Mouse (Mus musculus): Measurements from ENCODE around the gene Dock10.

Dock10 gene

DNA sequence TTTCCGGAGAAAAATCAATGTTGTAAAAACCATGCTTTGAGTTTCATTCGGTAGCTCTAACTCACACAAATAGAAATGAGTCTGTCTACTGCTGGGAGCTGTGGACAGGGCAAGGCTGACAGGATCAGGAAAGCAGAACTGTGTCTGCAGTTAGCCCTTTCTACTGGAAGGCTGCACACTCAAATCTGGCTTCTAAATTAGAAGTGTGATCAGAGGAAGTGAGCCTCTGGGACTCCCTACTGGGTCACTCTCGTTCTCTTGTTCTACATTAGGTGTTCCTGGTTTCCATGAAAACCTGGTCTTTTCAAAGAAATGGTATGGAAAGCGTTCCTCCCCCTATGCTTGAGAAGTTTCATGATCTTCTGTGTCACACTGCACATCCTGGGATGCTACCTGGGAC lies 103.1 kb downstream of the Dock10 start:
- no peak for DNase-seq

DNA sequence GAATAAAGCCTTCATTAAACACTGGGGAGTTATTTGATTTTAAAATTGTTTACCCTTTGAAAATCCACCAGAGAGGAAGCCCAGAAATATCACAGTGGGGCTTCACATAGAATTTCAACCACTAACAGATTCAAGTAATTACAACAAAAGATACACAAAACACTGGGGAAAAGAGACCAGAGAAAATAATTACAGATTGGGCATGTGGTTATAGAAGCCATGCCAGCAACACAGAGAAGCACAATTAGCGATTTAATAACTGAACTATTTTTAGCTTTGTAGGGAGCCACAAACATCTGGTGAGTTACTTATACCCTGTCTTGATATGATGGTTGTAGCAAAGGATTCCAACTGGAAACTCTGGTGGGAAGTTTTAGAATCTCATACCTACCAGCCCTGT lies 104.2 kb downstream of the Dock10 start:
- DNase-seq = no peak

DNA sequence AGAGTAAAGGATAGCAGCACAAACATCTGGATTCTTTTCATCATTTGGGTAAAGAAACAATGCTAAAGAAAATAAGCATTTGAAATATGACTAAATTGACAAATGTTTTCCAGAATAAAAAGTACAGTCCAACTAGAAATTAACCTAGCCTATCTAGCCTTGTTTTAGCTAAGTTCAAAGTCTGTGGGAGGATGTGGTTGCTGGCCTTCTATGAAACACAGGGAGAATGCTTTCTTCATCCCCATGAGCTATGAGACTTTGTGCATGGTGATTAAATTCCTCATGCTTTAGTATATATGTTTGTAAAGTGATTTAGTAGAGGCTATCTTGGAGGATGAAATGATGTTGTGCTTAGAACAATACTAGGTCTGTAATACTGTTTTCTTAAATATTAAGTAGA lies 105.5 kb downstream of the Dock10 start:
- DNase-seq = no peak

DNA sequence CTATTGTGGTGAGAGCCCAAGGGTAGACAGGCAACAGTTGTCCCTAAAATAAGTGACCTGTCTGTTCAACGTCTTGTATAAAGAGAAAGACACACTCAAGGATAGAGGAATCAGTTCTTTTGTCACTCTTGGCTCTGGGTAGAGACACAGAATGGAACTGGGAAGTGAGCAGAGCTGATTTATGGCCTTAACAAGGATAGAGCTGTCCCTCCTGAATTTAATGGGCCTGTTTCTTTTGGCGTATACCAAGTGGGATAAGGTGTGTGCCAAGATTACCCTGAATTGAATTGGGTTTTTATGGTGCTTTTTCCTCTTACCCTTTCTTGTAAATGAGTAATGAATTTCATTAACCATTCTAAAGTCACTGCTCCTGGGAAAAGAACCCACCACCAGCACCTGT lies 106.2 kb downstream of the Dock10 start:
- no peak for DNase-seq

DNA sequence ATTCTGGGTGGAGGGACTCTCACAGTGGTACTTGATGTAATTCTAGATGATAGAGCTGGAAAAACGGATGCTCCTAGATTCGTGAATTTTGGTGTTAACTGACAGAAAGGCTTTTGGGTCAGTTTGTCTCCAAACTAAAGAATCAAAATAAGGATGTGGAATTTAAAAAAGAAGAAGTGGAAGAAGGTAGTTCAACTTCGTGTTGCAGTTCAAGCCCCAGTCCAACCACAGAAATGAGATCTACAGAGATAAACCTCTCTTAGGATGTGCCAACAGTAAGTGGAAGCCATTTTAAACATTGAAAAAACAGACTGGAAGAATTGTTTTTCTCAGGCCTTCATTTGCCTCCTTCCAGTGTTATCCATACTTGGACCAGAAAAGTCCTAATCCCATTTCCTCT lies 111.7 kb downstream of the Dock10 start:
- DNase-seq = no peak

DNA sequence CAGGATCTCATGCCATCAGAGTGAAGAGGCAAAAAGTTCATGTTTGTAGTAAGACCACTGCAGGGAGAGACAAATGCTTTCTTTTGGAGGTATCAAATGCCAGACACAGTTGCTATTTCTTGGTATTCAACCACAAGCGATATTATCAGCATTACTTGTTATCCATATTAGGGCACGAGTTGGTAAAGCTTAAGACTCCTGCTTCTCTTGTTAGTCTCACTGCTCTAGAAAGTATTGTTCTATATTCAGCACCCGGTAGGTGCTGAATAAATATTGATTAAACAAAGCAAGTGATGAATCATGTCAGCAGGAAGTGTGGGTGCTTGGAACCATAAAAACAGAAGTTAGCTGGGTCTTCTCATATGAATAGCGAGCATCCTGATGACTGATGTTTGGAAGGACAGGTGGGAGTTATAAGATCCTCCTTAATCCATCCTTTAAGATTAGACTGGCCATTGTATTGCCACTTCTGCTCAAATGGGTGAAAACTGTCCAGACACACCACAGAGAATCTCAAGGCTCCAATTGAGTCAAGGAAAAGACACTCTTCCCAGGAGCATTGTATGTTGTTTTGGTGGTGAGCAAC lies 114.4 kb downstream of the Dock10 start:
- no peak for DNase-seq

DNA sequence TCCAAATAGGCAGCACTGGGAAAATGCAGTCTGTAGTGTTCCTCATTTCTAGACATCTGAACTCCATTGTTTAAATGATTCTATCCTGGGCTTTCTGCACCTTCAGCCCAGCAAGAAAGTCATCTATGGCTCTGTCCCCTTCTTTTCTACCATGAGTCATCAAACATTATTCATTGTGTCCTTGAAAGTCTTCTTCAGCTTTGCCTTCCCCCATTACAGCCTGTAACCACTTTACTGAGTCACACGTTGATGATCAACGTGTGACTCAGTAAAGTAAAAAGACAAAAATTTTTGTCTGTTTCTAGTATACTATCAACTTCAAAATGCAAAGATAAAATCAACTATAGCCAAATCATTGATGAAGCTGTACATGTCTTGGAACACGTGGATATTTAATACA lies 116.5 kb downstream of the Dock10 start:
- DNase-seq = no peak

DNA sequence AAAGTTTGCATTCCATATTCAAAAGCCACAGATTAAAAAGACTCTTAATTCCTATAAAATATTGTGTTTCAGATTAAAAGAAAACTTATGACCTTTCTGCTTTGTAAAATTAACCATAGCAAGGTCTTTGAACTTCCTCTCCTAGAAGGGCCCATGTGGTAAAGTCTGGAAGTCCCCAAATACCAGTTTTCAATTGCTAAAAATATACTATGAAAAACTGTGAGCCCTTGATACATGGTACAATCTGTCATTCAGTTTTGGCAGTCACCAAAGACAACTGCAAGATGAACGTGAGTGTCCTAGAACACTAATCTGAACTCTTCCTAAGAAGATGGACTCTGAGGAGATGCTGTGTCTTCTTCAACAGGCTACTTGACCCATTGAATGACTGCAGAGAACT lies 117.0 kb downstream of the Dock10 start:
- DNase-seq = no peak

DNA sequence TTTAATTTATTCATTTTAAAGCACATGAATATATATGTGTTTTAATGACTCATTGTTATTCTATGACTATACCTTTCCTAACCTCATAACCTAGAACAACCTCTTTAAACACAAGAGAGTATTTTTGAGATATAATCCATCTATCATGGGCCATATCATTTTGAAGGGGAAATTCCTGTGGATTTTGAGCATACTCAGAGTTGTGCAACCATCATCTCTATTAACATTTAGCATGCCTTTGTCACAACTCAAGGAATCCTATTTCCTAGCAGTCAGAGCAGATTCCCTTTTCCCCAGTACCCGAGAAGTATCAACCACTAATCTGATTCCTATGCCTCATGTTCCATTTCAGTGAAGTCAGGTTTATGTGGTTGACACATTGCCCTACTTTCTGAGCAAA lies 118.8 kb downstream of the Dock10 start:
- DNase-seq = no peak

DNA sequence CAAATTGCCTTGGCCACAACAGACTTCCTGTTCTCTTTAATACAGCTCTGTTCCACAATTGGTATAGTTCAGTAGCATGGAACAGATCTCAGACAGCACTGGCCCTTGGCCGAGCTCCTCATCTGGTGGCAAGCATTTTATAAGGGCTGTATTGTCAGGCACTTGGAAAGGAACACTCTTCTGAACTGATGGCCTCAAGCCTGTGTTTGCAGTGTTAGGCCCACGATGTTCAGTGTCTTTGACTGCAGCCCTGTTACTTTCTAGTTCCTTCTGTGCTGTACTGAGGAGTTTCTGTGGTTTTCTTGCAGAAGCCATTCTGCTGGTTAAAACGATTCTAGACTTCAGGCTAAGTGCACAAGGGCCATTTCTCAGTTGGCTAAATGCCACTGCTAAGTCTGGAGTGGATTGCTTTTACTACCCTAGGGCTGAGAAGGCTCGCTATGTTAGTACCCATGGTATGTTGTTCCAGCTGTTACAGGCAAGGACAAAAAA lies 121.1 kb downstream of the Dock10 start:
- DNase-seq = peak; percentile 23 to 28

DNA sequence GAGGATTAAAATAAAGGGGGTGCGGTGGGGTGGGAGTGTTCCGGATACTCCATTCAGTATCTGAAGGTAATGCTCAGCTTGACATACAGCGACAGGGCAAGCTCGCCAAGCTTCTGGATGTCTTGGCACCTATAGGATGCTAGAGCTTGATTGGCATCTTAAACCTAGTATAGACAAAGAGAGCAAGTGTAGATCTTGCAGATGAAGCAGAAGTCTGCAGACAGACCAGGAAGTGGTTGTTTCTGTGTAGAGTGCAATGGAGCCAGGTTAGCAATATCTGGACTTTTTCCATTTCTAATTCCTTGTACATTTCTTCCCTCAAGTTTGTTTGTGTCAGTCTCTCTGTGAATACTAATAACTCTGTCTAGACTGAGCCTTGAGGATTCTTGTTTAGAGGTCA lies 122.5 kb downstream of the Dock10 start:
- DNase-seq = no peak

DNA sequence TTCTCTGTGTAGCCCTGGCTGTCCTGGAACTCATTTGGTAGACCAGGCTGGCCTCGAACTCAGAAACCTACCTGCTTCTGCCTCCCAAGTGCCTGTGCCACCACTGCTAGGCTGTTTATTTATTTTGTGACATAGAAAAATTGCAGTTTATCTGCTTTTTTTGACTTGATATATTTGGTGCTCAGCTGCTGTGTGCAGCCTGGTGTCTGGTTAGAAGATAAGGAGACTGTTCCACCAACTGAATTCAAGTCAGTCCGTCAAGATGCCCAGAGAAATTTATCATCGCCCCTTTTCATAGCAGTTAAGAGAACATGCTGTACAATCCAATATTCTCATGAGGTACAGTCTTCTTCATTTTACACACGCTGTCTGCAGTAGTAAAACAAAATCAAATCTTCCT lies 124.8 kb downstream of the Dock10 start:
- DNase-seq = no peak

DNA sequence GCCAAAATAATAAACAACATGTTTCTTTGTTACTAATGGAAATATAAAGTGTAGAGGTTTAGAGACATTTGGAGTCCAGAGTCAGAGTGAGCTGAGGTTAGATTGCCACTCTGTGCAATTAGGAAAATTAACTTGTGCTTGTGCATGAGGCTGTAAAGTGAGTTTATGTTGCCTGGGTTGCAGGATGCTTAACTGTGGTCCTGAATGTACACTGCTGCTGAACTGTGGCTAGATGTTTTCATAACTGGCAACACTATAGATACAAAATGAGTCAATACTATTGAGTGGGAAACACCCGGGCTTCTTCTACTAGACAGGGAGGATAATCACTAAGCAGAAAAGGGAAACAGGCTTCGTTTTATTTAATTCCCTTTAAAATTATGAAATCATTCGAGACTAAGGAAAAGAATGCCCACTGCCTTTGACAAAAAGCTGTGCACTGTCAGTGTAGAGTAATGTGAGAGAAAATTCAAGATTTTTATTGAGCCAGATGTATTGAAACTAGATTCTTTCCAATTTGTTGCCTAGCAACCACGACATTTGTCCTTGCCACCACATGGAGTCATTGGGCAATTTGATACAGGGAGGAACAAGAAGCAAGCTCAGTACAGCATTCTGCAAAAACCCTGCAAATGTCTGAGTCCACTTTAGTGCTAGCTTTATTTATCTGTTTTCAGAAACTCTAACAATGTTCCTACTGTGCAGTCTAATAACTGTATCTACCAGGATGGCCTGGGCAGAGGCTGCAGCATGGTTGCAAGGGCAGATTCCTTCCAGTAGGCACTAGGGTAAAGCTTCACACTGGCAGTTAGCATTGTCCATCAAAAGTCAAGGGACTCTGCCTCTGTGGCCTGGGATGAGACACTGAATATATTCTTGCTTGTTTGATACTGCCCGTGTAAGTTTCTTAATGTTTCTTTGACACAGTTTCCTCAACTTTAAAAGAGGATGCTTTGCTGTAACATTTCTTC lies 127.9 kb downstream of the Dock10 start:
- DNase-seq = no peak

DNA sequence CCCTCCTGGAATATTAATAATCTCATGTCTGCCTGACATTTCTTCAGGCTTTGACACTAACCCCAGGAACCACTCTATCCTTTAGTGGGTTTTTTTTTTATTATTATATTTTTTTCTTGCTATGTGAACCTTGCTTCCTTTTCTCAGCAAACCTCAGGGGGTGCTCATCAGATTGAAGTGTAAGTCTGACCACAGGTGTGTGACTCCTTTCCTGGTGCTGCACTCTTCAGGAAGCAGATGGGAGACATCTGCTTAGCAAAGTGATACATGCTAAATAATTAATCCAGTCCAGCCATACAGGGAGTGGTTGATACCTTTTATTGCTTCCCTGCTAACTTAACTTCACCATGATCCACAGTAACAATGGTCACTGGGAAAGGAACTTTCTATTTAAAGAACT lies 130.3 kb downstream of the Dock10 start:
- DNase-seq = no peak

DNA sequence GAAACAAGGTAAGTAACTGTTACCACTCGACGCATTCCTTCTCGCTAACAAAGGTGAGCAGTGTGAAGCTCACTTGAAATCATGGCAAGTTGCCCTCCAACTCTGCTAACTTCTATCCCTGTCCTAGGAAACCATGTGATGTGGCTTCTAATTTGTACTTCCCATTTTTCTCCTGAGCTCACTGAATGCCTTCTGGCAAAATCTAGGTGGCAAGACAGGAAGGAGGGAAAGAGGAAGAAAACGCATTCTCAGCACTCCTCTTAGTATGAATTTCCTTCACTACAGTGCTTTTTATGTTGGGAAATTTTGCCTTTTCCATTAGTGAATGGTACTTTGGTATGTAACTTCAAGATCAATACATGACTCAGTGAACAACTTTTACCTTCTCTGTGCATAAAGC lies 131.5 kb downstream of the Dock10 start:
- no peak for DNase-seq

DNA sequence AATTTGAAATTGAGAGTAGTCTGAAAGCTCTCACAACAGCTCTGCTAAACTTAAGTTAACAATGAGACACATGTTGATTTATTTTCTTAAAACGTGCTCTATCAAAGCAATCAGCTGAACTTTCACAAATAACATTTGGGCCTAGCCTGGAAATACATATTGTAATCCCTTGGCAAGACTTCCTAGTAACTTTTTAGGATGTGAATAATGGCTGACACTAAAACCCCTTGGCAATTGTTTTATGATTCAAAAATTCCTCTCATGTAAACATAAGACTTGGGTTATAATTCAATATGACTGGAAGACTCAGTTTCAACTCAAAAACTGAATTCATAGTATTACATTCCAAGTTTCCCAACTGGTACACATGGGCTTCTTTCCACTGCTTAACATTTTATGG lies 133.0 kb downstream of the Dock10 start:
- no peak for DNase-seq

DNA sequence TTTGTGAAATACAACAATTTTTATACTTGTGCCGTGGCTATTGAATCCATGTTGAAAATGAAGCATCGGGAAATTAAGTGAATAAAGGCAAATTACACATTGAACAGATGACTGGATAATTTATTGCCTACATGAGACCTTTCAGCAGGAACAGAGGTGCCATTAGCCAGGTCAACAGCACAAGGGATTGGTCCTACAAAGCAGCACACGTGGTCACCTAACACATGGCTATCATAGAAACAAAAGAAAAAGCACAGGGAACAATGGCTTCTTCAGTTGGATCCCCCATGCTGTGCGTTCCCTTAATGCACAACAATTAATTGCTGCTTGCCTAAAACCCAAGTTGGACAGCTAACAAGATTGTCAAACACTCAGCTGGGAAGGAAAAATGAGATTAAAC lies 133.8 kb downstream of the Dock10 start:
- no peak for DNase-seq

DNA sequence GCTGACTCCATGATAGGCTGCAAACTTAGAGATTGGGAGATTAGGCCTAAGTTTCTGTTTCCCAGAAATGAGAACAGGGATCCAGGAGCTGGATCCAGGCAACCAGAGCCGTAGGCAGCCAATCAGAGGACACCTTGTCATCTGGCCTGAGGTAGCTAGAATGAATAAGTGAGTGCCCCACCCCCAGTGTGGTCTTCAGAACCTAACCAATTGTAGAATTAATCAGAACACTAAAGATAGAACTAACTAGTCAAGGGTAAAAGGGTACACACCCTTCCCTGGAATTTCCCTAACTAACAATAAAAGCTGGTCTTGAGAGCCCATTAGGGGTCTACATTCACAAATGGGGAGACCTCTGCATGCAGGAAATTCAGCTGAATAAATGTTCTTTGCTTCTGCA lies 135.7 kb downstream of the Dock10 start:
- no peak for DNase-seq

DNA sequence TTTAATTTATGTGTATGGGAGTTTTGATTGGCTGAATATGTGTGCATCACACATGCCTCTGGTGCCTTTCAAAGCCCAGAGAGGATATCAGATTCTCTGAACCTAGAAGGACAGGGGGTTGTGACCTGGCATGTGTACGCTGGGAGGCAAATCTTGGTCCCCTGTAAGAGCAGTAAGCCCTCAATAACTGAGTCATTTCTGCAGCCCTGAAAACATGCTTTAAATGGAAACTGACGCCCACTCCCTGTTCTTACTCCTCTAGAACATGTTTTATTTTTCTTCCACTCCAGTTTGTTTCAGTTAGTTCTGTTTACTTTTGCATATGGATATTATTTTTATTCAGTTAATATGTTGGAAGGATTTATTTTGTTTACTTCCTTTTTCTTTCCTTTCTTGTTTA lies 139.2 kb downstream of the Dock10 start:
- no peak for DNase-seq

DNA sequence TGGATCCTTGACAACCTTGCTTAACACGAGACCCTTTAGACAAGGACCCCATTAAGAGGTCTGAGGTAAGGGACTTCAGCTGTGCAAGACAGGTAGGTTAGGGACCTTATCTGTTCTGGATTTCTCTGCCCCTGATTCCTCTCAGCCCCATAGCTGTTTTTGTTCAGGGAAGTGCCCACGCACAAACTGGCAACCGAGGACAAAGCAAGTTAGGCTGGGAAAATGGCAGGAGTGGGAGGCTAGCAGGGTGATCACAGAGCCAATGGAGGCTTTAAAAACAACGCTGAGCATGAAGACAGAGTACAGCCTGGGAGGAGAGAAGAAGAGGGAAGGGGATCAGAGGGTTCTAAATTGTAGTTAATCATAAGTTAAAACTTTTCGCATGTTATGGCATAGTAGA lies 141.7 kb downstream of the Dock10 start:
- no peak for DNase-seq

DNA sequence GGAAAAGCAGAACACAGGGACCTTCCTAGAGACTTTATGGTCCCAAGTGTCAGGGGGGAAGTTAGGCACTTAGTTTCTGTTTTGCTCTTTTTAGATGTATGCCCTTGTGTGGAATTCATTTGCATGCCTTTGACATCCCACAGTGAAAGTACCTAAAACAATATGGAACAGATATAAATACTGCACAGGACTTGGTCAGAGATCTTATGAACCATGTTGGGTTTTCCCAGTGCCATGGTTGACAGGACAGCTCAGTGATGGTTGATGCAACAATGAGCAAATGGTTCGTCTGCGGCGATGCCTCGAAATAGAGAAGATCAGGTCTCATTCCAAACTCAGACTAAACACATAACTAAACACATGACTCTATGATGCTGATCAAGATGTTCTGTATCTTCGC lies 143.6 kb downstream of the Dock10 start:
- DNase-seq = no peak

DNA sequence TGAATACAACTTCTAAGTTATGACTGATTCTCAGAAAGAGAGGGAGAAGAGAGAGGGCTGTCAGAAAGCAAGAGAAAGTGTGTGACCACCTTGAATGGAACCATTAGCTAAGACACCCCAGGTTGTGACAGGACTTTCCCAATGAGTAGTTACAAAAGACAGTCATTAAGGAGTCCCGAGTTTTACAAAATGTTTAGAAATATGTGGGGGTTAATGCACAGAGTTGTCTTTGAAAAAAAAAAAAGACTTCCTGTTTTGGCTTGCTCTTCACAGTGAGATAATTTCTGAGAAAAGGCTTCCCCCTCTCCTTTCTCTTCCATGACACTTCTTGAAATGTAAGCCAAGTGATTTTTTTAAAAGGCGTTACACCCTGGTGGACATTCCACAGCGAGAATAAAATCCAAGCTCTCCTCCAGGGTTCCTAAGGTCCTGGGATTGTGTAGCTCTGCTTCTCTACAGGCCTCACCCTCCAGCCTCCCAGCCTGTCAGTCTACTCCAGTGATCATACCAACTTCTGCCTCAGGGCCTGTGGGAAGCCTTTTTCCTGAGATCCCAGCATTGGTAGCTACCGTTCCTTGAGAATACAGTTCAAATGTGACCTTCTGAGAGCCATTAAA lies 144.8 kb downstream of the Dock10 start:
- no peak for DNase-seq

DNA sequence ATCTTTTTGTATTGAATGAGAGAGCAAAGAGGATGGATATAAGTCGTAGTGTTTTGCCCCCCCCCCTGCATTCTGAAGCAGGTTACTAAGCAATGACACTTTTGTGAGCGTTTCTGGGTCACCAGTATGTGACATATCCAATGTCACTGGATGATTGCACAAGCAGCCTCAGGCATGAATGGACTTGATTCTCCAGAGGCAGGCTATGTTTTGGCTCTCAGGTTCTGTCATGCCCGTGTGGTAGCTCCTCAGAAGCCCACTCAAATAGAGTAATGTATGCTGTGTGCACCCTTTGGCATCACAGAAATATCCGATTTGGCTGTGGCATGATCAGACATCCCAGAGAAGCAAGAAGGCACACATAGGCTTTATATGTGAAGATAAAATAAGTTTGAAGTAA lies 150.8 kb downstream of the Dock10 start:
- no peak for DNase-seq

All from cerebellum, postnatal 14 days (tissue).